Mouse (Mus musculus): ENCODE measurements at regions not wholly inside any gene's neighbourhood (a gene's known extent, or its start where the extent isn't known, plus 50 kb on each side); places are given as distances from the start of the nearest gene placed in this dataset.
A peak's percentile ranks its signal among the peaks of the same experiment; 100 is the strongest.

DNA sequence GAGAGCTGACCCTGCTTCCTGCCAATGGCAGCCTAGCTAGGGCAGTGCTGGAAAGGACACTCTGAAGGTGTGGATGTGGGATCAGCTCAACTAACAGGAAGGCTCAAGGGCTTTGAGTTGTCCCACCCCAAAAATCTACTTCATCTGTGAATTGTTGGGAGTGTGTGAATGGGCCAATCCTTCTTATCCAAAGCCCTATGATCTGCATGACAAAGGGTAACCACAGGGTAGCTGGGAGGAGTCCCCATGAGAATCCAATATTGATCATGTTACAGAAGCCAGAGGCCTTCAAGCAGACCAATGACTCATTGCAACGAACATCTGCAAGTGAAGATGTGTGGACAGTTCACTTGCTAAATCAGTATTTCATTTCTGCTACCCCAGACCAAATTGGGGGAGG, 51.1 kb upstream of the Adra1b start:
- no peak for DNase-seq

DNA sequence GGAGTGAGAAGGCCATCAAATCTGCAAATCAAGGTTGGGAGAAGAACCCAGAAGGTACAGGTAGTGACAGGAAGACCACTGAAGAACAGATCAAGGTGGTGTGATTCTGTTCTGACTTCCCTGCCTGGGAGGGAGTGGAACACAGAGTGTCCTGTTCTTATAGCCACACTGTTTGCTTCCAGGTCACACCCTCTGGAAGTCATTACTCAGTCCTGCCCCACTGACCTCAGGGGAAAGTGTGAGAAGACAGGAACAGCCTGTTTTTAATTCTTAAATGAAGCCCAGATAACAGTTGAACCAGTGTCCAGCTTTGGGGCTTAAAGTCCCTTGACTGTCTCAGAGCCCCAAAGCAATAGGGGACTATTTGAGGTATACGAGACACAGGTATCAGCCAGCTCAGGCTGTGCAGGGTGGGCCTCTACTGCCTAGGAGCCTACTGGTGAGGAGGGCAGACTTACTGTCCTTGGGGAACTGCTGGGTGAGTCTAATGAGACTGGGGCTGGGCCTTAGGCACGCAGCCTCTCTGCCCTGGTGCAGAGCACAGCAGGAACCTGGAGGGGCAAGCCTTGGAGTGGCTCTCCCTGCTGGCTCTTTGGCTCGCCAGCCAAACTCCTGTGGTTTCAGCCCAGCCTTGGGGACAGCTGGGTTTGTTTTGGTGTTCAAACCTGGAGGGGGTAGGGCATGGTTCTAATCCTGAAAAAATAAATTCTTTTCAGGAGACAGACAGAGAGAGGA, 57.4 kb upstream of the Adra1b start:
- no peak for DNase-seq

DNA sequence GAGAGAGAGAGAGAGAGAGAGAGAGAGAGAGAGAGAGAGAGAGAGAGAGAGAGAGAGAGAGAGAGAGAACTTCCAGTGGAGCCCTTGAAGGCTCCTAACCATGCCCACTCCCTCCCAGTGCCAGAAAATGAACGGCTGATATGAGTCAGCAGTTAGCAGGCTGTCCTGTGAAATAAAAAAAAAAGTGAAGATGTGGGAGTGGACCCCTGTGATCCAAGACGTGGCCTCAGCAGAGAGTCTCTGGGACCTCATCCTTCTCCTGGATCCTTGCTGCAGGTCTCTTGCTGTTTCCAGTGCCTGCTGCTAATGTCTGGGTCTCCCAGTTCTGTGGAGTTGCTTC, 57.9 kb upstream of the Adra1b start:
- no peak for DNase-seq

DNA sequence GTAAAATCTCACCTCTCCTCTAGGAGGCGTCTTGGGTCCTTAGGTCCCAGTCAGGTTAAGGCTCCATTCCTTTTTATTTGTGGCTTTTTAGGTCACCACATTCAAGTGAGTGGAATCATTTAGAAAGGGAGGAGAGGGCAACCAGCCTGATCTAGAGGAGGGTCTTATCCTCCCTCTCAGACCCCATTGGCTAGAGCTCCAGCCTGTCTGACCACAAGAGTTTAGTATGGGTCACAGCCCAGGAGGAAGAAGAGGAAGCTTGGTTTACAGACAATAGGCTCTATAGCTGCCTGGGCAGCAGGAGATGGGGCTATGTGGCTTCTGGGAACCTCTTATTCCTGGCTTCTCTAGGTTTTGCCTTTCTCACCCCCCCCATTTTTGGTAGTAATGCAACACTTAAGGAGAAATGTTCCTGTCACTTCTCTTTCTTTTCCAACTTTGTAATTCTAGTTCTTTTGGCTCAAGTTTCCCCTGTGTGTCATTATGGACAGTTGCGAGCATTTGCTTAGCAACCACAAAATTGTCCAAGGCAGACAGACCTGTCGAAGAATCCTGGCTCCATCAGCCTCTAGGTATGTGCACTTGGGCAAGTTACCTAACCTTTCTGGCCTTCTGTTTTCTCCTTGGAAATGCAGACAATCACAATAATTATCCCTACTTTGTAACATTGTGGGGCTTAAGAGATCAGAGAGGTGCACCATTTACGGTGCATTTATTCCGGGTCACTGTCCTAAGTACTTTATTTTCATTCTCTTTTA, 59.5 kb upstream of the Adra1b start:
- no peak for DNase-seq

DNA sequence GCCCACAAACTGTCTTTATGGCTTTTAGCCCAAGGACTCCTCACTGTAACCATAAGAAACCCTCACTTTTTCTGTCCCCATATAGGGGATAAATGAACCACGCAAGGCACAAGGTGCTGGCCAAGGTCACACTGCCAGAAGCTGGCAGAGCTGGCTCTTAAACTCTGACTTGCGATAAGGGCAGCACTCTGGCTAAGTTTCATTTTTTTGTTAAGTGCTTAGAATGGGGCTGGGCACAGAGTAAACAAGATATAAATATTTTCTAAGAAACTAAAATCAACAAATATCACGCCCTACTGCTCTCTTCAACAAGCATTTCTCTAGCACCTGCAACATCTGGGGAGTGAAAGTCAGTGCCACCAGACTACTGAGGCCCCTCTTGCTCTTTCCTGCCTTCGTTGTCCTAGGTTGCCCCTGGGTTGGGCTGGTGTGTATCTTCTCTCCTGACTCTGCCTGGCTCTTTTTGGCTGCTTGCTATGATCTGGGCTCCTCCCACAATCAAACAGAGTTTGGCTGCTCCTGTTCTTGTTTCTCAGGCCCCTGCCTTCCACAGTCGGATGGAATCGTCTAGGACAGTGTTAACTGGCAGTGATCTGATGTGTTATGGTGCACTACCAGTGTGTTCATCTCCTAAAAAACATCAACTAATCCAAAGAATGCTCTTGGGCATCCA, 60.5 kb upstream of the Adra1b start:
- DNase-seq: no peak

DNA sequence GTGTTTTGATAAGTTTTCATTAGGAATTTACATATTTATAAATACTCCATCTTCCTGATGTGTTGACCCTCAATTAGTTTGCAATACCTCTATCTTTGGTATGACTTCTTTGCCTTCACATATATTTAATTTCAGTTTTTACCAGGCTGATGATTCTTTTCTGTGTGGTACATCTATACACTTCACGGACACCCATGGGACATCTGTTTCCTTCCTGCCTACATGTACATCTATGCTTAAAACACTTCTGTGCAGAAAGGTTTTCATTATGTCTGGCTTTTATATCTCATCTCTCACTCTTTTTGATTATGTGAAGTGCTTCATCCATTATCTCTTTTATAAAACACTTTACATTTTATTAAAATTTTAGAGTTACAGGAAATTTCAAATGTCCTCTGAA, 66.8 kb upstream of the Adra1b start:
- no peak for DNase-seq

DNA sequence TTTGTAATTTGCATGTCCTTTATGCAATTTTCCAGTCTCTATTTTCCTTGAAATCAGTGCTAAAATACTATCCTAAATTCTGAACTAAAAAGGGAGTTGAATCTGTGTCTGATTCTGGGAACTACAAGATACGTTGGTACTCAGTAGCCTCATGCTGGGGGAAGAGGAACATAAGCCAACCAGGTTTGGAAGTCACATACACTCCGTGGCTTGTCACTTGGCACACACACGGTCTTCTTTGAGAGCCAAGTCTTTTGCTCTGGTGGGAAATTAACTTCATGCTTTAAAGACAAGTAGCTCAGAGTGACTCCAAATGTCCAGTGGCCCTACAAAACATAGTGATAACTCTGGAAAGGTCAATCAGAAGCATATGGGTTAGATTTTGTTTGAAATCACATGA, 70.9 kb upstream of the Adra1b start:
- no peak for DNase-seq

DNA sequence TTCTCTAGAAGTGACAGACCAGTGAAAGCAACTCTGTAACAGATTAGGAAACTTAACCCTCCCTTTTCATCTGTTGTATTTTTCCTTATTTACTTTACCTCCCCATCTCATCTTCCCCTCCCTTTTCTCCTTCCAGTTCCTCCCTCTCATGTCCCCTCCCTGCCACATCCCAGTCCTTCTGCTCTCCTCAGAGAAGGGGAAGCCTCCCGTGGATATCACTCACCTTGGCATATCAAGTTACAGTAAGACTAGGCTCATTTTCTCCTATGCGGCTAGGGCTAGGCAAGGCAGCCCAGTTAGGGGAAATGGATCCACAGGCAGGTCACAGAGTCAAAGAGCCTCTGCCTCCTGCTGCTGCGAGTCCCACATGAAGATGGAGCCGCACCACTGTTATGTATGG, 75.0 kb upstream of the Adra1b start:
- DNase-seq: no peak

DNA sequence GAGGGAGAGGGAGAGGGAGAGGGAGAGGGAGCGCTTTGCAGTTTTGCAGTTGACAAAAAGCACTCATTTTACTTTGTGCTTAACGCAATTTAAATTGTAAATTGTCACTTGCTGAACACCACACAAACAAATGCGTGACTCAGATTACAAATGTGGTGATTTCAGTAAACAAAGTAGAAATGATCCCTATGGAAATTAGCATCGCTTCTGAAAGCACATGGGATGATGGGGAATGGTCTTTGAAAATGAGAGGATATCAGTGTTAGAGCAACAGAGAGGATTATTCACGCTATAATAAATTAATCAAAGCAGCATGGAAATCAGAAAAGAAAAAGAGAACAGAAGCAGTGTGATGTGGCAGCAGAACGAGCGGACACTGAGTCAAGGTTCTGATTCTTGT, 78.4 kb upstream of the Adra1b start:
- DNase-seq: no peak

DNA sequence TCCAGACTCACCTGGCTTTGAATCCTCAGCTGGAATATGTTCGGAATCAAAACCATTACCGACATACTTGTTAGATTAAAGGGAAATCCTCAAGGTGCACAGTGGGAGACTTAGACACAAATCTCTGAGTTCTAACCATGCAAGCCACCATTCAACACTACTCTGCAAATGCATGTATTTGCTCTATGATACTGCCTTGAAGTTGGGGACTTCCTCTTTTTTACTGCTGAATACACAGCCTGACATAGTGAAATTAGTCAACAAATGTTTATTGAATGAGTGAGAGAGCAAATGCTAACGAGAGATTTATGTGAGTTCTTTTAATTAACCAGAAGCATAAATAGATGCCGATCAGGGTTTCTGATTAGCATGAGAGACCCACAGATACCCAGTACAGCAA, 79.4 kb upstream of the Adra1b start:
- no peak for DNase-seq

DNA sequence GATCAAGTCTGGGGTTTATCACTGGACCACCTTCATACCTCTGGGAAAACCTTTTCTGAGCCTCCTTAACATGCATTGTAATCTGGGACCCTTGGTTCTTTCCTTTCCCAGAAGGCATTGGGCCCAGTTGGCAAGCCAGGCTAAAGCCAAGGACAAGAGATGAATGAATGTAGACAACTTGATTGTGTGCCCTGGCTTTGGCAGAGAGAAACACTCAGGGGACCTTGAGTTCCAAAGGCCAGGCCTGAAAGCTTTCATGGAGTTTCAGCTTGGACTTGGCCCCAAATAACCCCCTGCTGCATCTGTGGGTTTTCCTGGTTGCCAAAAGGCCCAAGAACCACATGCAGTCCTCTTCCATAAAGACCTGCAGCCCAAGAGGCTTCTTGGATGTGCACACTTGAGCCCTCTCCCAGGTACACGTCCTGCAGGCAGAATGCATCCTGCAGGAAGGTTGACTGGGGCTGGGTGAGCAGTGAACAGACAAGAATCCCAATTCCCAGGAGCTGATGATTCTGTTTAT, 89.0 kb upstream of the Adra1b start:
- DNase-seq: peak; percentile 6

DNA sequence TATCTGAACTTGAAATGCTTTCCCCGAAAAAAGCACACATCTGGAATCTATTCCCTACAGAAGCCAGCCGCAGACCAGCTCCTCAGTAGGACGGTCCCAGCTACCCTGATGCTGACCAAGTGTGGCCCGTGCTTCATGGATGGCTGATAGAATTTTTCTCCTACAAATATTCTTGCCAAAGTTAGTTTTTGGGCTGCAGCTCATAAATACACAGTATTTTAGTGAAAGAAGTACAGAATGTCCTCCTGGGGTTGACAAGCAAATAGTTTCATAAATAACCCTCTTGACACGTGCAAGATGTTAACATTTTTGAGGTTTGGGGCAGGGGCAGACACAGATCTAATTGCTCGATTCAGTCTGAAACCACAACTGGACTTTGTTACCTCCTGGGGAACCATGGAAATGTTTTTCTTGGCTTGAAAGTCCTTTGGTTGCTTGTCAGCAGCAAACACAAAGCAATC, 91.0 kb upstream of the Adra1b start:
- DNase-seq: no peak

DNA sequence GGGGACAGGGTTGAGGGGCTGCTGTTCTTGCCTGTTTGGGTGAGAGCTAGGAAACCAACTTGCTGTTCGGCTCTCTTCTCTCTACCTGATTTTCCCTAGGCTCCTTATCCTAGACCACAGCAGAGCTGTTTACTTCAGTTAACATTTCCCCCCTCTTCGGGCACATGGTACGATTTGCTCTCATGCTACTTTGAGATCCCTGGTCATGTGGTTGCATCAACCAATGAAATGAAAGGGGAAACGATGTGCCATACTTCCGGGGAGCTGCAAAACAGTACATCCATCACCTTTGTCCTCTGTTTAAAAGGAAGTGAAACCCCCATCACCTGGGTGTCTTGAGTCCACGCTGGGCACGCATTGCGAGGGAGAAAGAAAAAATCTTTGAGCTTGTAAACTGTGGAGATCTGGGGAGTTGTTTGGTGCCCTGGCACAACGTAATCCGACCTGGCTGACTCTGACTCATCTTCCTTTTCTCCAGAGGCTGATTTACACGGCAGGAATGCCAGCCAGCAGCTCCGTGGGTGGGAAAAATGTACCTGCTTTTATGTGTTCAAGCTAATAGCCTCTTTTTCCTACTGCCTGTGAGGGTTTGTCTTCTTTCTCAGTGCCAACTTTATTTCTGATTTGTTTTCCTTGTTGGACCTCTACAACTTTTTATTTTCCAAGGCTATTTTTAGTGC, 97.2 kb upstream of the Adra1b start:
- DNase-seq: peak; percentile 12

DNA sequence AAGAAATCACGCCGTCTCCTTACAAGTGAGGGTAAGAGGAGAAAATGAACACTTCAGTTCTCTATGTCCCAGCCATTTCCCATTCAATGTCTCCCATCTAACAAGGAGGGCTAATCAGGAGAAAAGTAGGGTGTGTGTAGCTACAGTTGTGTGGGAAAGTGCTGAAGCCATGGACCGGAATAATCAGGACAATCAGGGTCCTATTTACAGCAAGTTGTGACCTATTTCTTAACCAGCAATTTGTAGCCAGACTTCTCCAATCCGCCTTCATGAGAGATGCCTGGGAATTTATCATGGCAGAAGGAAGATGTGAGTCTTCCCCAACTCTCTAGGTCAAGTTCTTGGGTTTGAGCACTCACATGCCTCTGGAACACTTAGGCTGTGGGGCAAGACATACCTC, 99.0 kb upstream of the Adra1b start:
- DNase-seq: no peak

DNA sequence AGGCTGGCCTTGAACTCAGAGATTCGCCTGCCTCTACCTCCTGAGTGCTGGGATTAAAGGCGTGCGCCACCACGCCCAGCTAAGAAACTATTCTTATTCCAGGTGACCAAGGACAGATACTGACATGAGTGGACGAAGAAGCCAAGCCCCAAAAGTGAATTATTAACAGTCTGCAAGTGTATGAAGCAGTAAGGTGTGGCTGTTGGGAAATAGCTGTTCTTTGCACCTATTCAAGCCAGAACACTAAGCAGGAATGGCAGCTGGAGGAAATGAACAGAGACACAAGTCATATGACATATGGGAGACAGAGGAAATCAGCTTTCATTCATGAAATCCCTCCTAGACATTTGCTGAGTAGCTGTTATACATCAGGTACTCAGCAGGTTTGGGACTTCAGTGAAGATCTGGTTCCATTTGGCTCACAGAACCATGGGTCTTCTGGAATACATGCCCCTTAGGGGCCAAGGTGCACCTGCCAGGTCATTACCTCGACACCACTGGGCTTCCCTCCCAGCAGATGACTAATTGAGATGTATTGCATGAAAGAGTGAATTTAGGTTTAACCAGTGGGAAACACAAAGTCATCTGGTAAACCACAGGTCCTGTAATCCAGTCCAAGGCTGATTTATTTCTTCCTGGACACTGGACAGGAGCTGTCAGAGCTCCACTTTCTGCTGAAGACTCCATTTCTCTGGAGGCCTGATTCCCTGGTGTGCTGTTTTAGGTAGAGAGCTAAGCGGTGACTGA, 101.0 kb upstream of the Adra1b start:
- no peak for DNase-seq

DNA sequence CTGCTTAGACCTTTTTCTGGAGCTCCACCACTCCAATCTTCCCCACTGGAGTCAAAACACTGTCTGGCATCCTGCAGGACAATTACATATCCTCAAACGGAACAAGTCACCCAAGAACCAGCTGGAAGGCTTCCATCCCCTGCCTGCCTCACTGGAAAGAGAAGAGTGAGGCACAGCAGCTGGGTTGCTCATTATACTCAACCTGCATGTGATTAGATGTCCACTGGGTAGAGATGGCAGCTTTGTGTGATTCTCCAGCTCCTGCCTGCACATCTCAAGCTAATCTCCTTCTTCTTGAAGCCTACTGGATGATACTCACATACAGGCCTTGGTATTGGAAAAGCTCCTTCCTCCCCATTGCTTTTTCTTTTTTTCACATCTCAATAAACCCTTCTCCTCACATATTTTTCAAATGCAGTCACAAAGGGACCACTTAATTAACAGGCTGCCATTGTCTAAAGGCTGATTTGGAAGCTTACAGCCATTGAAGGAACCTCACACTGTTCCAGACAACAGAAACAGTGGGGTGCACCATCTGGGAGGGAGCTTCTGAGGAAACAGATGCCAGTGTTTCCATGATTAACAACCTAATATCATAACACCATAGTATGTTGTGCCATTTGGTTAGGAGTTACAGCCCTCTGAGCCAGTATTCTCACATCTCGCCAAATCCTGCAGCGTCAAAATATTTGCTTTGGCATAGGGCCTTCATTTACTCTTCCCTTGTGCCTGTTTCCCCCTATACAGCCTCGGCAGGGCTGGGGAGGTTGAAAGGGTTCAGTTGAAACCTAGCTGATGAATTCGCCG, 101.9 kb upstream of the Adra1b start:
- no peak for DNase-seq

DNA sequence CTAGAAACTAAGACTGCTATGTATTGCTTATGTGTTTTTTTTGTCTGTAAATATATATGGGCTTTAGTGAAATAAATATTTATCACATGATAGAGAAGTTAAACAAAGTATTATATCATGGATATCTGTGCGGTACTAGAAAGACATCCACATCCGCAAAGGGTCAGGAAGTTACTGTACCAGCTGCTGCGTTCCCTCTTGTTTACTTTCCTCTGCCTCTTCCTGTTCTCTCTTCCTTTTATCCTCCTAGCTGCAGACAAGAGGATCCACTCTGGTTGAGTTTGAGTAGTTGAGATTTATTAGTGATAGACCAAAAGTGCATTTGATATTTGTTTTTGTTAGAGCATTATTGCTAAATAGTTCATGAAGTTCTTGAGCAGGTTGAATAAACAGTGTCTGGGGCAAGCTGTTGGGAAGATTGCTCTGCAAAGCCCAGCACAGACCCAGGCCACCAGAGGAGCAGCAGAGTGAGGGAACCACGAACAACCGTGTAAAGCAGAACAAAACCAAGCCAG, 106.6 kb upstream of the Adra1b start:
- no peak for DNase-seq

DNA sequence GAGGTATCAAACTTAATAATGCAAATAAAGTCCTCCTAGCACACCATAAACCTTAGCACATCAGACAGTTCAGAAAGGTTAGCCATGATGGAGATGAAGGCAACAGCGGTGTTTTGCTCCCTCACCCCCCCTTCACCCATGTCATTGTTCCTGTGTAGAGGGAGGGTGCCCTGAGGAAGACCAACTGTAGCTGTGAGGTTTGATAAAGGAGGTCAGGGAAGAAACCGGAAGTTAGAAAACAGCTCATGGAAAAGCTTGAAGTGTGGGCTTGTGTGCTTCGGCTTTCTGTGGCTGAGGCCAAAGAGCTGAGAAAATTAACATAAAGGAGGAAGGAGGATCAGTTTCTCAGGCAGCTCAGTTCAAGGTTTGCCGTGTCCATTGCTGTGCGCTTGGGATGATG, 111.3 kb upstream of the Adra1b start:
- no peak for DNase-seq

DNA sequence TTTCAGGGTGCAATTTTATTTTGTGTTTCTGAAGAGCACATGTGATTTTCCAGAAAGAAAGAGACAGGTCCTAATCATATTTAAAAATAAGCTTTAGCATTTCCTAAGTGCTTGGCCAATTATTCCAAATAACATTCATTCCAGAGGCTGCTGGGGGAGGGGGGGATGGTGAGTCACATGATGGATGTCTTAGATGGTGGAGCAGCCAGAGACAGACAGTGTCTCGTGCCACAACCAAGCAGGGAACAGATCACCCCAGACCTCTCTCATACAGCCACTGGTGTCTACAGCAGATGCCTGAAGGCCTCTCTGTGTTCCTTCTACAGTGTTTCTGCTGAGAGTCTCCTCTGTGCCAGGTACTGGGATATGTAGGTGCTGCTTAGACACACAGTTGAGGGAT, 112.8 kb upstream of the Adra1b start:
- no peak for DNase-seq

DNA sequence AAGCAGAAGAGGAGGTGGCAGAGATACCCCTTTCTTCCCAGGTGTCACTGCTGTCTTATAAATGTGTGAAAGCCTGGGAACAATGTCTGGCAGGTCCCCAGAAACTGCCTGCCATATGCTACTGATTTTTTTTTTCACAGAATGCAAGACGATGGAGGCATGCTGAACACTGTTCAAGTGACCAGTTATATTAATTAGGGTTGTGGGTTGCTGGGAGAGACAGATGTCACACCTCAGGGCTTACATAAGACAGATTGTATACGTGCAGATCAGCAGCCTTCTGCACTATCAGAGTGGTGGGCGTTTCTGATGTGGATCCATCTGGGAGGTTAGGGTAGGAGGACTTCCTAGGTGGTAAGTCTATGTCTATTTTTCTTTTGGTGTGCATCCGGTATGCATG, 120.6 kb upstream of the Adra1b start:
- no peak for DNase-seq

DNA sequence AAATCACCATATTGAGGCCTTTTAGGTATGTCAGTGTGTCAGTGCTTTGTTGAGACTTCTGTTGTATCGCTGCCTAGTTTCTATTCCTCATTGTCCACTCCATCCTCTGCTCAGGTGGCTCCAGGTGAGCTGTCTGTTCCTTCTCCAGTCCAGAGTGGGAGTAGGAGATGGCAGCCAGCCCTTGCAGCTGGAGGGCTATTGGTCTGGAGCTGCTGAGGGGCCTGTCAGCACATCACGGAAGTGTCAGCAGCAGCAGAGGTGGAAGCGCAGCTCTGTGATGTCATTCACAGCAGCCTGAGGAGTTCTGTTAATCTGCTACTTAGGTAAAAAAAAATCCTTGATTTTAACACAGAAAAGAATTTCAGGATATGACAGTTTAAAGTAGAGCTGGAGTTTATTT, 126.0 kb upstream of the Adra1b start:
- no peak for DNase-seq

DNA sequence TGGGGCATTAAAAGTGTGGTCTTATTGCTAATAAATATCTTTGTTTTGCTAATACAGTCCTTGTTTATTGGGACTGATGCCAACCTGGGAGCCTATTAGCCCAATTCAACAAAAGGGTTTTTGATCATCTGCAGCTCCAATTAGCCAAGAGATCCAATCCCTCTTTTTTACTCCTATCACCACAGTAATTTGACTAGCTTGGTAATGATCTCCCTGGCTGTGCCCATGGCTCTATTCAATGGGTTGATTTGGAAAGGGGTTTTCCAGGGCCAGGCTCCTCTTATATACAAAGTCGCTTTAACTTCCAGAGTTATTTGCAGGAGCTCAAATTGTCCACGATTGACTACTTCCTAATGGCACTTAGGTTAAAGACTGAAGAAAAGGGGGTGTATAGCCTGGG, 145.1 kb upstream of the Adra1b start:
- DNase-seq: no peak

Measured in right cerebral cortex, adult 18-20 months (tissue).